Mouse (Mus musculus): ENCODE data around the gene Mslnl. TPM values are rescaled to one million over a fixed set of nuclear protein-coding genes. Genes with fewer than 3 reads are reported as not detected.

Mslnl gene
- total RNA-seq, 2 experiments from 2014 or later = not detected

DNA sequence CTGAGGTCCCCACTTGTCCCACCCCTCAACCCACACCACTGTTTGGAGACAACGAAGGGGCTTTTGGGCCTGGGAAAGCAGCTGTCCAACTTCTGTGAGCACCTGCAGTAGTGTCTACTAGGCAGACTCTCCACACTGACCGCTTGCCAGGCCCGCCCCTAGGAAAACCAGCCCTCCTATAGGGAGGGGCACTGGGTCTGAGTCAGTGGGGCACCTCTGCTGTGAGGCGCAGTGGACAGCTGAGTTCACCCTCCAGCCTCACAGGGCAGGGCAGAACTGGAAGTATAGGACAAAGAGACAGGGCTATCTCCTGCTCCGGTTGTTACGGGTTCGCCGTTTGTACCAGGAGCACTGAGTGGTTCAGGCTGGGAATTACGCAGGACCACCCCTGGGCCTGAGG is 18.4 kb downstream of the Mslnl start, which contains the start of gene Msln:
Gene Msln (minus strand): TSS at position 138 of the 400 bp plus-strand sequence.
- no peak within 1 kb of the TSS for H3K4me3 ChIP-seq
- no peak within 1 kb of the TSS for H3K27ac ChIP-seq
- no peak for TF ChIP-seq CTCF (conservative IDR thresholded peaks at IDR 0.05)
- no peak for DNase-seq (ENCODE audit: low spot score in 2 of 2)

DNA sequence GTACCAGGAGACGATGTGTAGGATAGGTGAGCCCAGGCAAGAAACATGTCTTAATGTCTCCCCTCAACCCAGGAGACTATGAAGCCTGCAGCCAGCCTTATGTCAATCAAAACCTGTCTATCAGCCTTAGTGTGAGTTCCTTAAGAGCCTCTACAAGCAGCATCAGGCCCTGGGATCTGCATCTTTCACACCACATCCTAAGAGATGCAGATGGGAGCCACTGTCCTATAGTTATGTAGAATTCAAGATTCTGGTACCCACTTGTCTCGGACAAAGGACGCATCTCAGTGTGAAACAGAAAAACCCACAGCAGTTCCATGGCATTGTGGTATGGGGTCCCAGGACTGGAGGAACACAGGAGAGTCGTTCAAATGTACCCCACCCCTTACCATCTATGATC is 19.2 kb downstream of the Mslnl start:
- no peak for DNase-seq (ENCODE audit: low spot score in 2 of 2)
- Histone ChIP-seq H3K4me3 (no peak overlapping the region), H3K27ac (no peak overlapping the region)
- no peak for TF ChIP-seq CTCF (conservative IDR thresholded peaks at IDR 0.05)

- Histone ChIP-seq H3K27ac (no peak overlapping the region), H3K4me3 (no peak overlapping the region)
- no peak for DNase-seq (ENCODE audit: low spot score in 2 of 2)
- TF ChIP-seq CTCF (conservative IDR thresholded peaks at IDR 0.05) = no peak
These were observed 20.0 kb downstream of the Mslnl start for GRCm38 (mm10) chr17:25755627-25756377.

DNA sequence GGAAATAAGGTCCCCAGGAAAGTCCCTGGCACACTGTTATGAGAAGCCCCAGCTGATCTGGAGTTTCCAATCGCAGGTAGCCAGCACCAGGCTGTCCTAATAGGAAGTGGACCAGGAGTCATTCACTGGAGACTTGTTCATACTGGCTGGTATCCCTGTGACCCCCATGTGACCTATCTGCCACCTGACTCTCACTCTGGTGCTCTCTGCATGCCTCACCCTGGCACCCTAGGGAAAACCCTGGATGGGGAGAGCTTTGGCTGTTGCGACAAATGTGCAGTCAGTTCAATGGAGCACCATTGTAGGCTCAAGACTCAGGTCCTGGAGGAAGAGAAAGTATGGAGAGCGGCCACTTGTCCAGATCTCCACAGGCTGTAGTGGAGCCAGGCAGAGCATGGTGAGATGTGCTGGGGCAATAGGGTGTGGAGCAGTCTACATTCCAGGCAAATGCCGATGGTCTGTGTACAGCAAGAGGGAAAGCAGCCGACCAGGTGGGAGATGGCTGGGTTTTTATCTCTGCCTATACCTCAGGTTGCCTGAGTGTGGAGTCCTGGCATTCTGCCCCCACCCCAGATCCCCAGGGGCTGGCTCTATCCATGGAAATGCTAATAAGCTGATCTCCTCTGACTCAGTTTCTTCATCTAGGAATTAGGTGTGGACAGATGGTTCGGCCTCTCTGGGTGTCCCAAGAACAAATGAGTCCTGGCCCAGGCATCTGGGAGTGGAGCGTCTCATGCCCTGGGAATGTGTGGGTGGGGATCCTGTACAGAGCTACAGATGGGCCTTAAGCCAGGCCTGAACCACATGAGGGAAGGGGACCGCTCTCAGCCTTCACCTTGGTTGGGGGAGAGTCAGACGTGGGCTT is 20.8 kb downstream of the Mslnl start:
- no peak for TF ChIP-seq CTCF (conservative IDR thresholded peaks at IDR 0.05)
- H3K4me3 ChIP-seq = no peak overlapping the region
- DNase-seq (ENCODE audit: low spot score in 2 of 2) = no peak

GRCm38 (mm10) chr17:25757691-25758090 is 21.8 kb downstream of the Mslnl start:
- H3K27ac ChIP-seq = no peak overlapping the region
- TF ChIP-seq CTCF (conservative IDR thresholded peaks at IDR 0.05) = no peak
- no peak for DNase-seq (ENCODE audit: low spot score in 2 of 2)

More for the DNA sequence above, 20.8 kb downstream of the Mslnl start:
- H3K27ac ChIP-seq = no peak overlapping the region

GRCm38 (mm10) chr17:25760148-25760547 is 24.3 kb downstream of the Mslnl start:
- TF ChIP-seq CTCF (conservative IDR thresholded peaks at IDR 0.05) = no peak
- H3K4me3 ChIP-seq = no peak overlapping the region
- peak overlapping the region; percentile 96 for H3K27ac ChIP-seq
- no peak for DNase-seq (ENCODE audit: low spot score in 2 of 2)

More at GRCm38 (mm10) chr17:25757691-25758090, 21.8 kb downstream of the Mslnl start:
- H3K4me3 ChIP-seq = no peak overlapping the region

DNA sequence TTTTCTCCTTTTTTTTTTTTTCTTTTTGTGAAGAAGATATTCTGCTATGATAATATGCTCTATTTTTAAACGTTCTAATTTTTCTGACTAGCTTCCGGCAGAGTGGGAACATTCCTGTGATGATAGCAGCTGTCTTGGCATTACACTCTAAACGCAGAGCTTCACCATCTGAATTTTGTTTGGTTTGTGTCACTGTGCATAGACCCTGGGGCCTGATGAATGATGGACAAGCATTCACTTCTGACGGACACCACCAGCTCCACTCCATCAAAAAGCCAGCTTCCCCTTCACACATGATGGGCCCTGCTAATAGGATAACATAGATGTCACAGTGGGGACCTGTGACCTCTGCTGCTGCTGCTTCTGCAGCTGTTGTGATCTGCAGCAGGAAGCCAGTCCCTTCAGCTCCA is 25.7 kb downstream of the Mslnl start:
- Histone ChIP-seq H3K4me3 (no peak overlapping the region), H3K27ac (peak overlapping the region; percentile 96)
- no peak for TF ChIP-seq CTCF (conservative IDR thresholded peaks at IDR 0.05)
- peak; percentile 54 to 77 for DNase-seq (ENCODE audit: low spot score in 2 of 2)

GRCm38 (mm10) chr17:25762591-25762990 is 26.7 kb downstream of the Mslnl start:
- DNase-seq (ENCODE audit: low spot score in 2 of 2) = no peak
- Histone ChIP-seq H3K27ac (peak overlapping the region; percentile 96), H3K4me3 (no peak overlapping the region)
- TF ChIP-seq CTCF (conservative IDR thresholded peaks at IDR 0.05) = no peak

GRCm38 (mm10) chr17:25765886-25766285 is 30.0 kb downstream of the Mslnl start:
- TF ChIP-seq CTCF (conservative IDR thresholded peaks at IDR 0.05) = no peak

GRCm38 (mm10) chr17:25769331-25769730 is 33.5 kb downstream of the Mslnl start:
- H3K4me3 ChIP-seq = no peak overlapping the region
- no peak for DNase-seq (ENCODE audit: low spot score in 2 of 2)
- H3K27ac ChIP-seq = no peak overlapping the region
- TF ChIP-seq CTCF (conservative IDR thresholded peaks at IDR 0.05) = no peak

More at GRCm38 (mm10) chr17:25765886-25766285, 30.0 kb downstream of the Mslnl start:
- Histone ChIP-seq H3K27ac (no peak overlapping the region), H3K4me3 (no peak overlapping the region)
- DNase-seq (ENCODE audit: low spot score in 2 of 2) = no peak

DNA sequence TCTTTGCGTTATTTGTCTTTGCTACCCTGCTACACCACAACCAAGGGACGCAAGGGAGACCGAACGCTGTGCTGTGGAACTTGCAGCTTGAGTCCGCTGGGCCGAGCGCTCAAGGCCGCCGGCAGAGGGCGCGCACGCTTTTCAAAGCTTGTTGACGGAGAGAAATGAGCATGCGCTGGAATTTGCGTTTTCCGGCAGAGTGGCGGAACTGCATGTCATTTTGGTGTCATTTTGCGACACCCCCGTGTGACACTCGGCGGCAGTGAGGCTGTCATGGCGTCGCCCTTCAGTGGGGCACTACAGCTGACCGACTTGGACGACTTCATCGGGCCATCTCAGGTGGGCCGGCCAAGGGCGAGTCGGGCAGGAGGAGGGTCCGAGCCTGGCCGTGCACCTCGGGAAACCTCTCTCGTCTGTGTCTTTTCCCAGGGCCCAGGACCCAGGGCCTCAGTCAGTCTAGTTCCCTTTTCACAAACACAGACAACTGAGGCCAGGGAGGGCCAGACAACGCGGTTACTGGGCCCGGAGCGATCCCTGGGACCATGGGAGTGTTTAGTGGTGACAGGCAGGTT is 37.8 kb downstream of the Mslnl start, which contains the start of gene Narfl:
Gene Narfl (plus strand): TSS at position 228 of the 572 bp plus-strand sequence.
- DNase-seq (ENCODE audit: low spot score in 2 of 2) = peak; percentile 98 to 99
- Histone ChIP-seq H3K27ac (peak within 1 kb of the TSS; percentile 97), H3K4me3 (peak within 1 kb of the TSS; percentile 75)
- TF ChIP-seq CTCF (conservative IDR thresholded peaks at IDR 0.05) = peak; percentile 98

DNA sequence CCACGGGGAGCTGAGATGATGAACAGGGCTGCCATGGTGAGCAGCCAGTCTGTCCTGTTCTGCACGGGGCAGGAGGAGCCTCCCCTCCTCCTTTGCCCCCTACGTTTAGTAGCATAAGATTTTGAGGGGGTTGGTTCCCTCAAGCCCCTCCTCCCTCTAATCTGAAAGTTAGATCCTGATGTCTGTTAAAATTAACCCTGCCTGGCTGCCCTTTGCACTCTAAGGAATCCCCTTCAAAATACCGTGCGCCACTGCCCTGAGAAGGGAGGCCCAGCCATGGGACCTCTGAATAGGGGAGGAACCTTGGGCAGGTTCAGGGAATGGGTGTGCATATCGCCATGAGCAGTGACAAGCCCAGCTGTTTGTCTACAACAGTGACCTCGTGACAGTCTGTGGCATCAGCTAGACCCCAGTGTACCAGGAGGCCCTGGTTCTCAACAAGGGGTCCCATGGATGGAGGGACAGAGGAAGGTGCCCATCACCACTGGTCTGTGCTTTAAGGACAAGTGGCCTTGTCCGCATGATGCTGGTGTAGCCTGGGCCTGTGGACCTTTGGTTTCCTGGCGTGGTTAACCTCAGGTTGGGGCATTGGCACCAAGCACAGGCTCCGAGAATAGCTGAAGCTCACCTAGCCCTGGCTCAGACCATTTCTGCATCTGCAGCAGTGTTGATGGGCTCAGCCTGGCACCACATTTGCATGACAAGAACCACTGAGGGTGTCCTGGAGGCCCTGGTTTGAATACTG is 39.6 kb downstream of the Mslnl start:
- TF ChIP-seq CTCF (conservative IDR thresholded peaks at IDR 0.05) = no peak

More for the DNA sequence above, 39.6 kb downstream of the Mslnl start:
- H3K27ac ChIP-seq = no peak overlapping the region
- no peak for DNase-seq (ENCODE audit: low spot score in 2 of 2)
- H3K4me3 ChIP-seq = no peak overlapping the region

All from layer of hippocampus, adult 2 months (tissue).